Mouse (Mus musculus) fibroblast of lung, adult 2 months (primary cell): ENCODE results near the gene Timm17b.

Source experiments
- DNase-seq: peaks from one replicate; pipeline ENCODE4 v3.0.0-alpha.2; 2011; ENCODE audit warnings: low read depth

The Timm17b gene

GRCm38 (mm10) chrX:7919601-7920383, 20.6 kb downstream of the Timm17b start, which contains the start of gene Pcsk1n:
Gene Pcsk1n (plus strand): TSS chrX:7919822.
- DNase-seq = no peak

GRCm38 (mm10) chrX:7922032-7922431, 22.9 kb downstream of the Timm17b start:
- DNase-seq = no peak

GRCm38 (mm10) chrX:7926266-7926665, 27.1 kb downstream of the Timm17b start:
- DNase-seq = no peak

- no peak for DNase-seq
Measured at GRCm38 (mm10) chrX:7927116-7927515, 28.0 kb downstream of the Timm17b start.

- no peak for DNase-seq
Measured at GRCm38 (mm10) chrX:7928270-7928790, 29.2 kb downstream of the Timm17b start, which contains the start of gene Eras. Gene Eras (minus strand): TSS chrX:7928607.

- DNase-seq = no peak
Measured at GRCm38 (mm10) chrX:7936874-7937273, 37.7 kb downstream of the Timm17b start.

- no peak for DNase-seq
Measured at GRCm38 (mm10) chrX:7937667-7938066, 38.5 kb downstream of the Timm17b start.

- no peak for DNase-seq
Measured at GRCm38 (mm10) chrX:7945618-7946017, 46.5 kb downstream of the Timm17b start.

GRCm38 (mm10) chrX:7947108-7947899, 48.1 kb downstream of the Timm17b start, which contains the start of gene Hdac6:
Gene Hdac6 (minus strand): TSS chrX:7947889.
- no peak for DNase-seq

- DNase-seq = peak; percentile 90
Measured at GRCm38 (mm10) chrX:7947900-7948492, 48.8 kb downstream of the Timm17b start.

GRCm38 (mm10) chrX:7950091-7950490, 50.9 kb downstream of the Timm17b start:
- DNase-seq = no peak
